Mouse (Mus musculus) adrenal gland, postnatal 25 days (tissue): ENCODE results near the gene Casp12. TPM values are rescaled to one million over a fixed set of nuclear protein-coding genes. Genes with fewer than 3 reads are reported as not detected.
"Not testable (repeated sequence)": the region's sequence is repeated elsewhere in the genome, so short reads cannot be mapped to it uniquely, and the experiment has no call there.

Source experiments
- DNase-seq: peaks from one replicate; pipeline ENCODE4 v3.0.0; 2021; ENCODE audit warnings: mixed read lengths
- long read RNA-seq: library from polyadenylated mRNA; stranded (forward); transcript quantifications from one replicate; pipeline ENCODE4 v2.0.0, GENCODE M21; 2021
- total RNA-seq: library from RNA; stranded (reverse); gene quantifications from 2 replicates; pipeline ENCODE4 v1.2.3, GENCODE M21; 2021

The Casp12 gene
- total RNA-seq: 31.7 and 40.9 TPM in 2 replicates
- long read RNA-seq, transcript Casp12-201 (11 exons, 2,649 nt): major isoform, 12 of 20 reads
- long read RNA-seq, partial matches to known transcripts: 5 of 20 reads
- long read RNA-seq, other reads (novel, unspliced or antisense): 2 of 20 reads

GRCm38 (mm10) chr9:5345291-5345898 is at the start of gene Casp12:
TSS of gene Casp12 (plus strand) at chr9:5345430.
- DNase-seq: peak; percentile 11

- no peak for DNase-seq
Measured at GRCm38 (mm10) chr9:5296354-5297237, 48.6 kb upstream of the Casp12 start.

GRCm38 (mm10) chr9:5298329-5299131 is 46.7 kb upstream of the Casp12 start, which contains the start of gene Casp1:
TSS of gene Casp1 (plus strand) at chr9:5298517.
- DNase-seq: no peak

- DNase-seq: no peak
Measured at GRCm38 (mm10) chr9:5299132-5299381, 46.2 kb upstream of the Casp12 start.

- no peak for DNase-seq
Measured at GRCm38 (mm10) chr9:5308561-5308960, 36.7 kb upstream of the Casp12 start, which contains the start of gene Casp4. TSS of gene Casp4 (plus strand) at chr9:5308828.

GRCm38 (mm10) chr9:5310112-5310511 is 35.1 kb upstream of the Casp12 start:
- no peak for DNase-seq

- DNase-seq: no peak
Measured at GRCm38 (mm10) chr9:5311435-5311834, 33.8 kb upstream of the Casp12 start.

- no peak for DNase-seq
Measured at GRCm38 (mm10) chr9:5328204-5328603, 17.0 kb upstream of the Casp12 start.

GRCm38 (mm10) chr9:5332441-5332840 is 12.8 kb upstream of the Casp12 start:
- no peak for DNase-seq

- DNase-seq: no peak
Measured at GRCm38 (mm10) chr9:5333422-5333821, 11.8 kb upstream of the Casp12 start.

GRCm38 (mm10) chr9:5343092-5343491 is 2.1 kb upstream of the Casp12 start:
- DNase-seq: no peak

GRCm38 (mm10) chr9:5344090-5344489 is 1.1 kb upstream of the Casp12 start:
- no peak for DNase-seq

- DNase-seq: no peak
Measured at GRCm38 (mm10) chr9:5347381-5347780, 2.2 kb downstream of the Casp12 start.

- DNase-seq: no peak
Measured at GRCm38 (mm10) chr9:5353673-5354072, 8.4 kb downstream of the Casp12 start.

- DNase-seq: no peak
Measured at GRCm38 (mm10) chr9:5356801-5357200, 11.6 kb downstream of the Casp12 start.

GRCm38 (mm10) chr9:5393561-5393960 is 48.3 kb downstream of the Casp12 start:
- no peak for DNase-seq

GRCm38 (mm10) chr9:5395861-5396260 is 50.6 kb downstream of the Casp12 start:
- not testable (repeated sequence) for DNase-seq

GRCm38 (mm10) chr9:5410988-5411568 is 65.8 kb downstream of the Casp12 start:
- DNase-seq: no peak

- DNase-seq: no peak
Measured at GRCm38 (mm10) chr9:5412446-5413111, 67.3 kb downstream of the Casp12 start.

- DNase-seq: no peak
Measured at GRCm38 (mm10) chr9:5417871-5418270, 72.6 kb downstream of the Casp12 start.
